In genomic region chr11:70562287-70562994, GRCm38 (mm10) we compare ENCODE assay signal across 8 mouse cellular contexts. TPM values are rescaled to one million over a fixed set of nuclear protein-coding genes. Genes with fewer than 3 reads are reported as not detected.
DNase-seq lines count a peak whose midpoint lies in the region; ATAC-seq lines count a peak whose summit lies in the region.

Mink1 (plus strand) TSS chr11:70562881.

- under 1% methylated on average over 56 of the region's 57 CpGs for WGBS in intestine, embryonic 15.5 days

- peak within 1 kb of the TSS; percentile 90 for H3K4me2 ChIP-seq in intestine, embryonic 15.5 days (replicated peaks)

- intact Hi-C loops in left cerebral cortex, postnatal 14 days (cut with DNase I): loop anchor here (5.0 kb wide), 1 partner anchor 45 kb away; no protein-coding TSS in a partner anchor

- H3K9ac ChIP-seq in intestine, embryonic 15.5 days: peak within 1 kb of the TSS; percentile 79

- no peaks in the 10 kb centered on the region for H3K9me3 ChIP-seq in intestine, embryonic 15.5 days

- peak within 1 kb of the TSS; percentile 95 for H3K4me3 ChIP-seq in intestine, embryonic 15.5 days (replicated peaks)

- H3K4me1 ChIP-seq in intestine, embryonic 15.5 days (replicated peaks): peaks cover 26% of the 10 kb centered on the region

- H3K27ac ChIP-seq in intestine, embryonic 15.5 days: peak within 1 kb of the TSS; percentile 89

- H3K36me3 ChIP-seq in intestine, embryonic 15.5 days: 0 out of 2 replicates have a peak, but pooled peaks cover 3% of the 10 kb centered on the region

- no peaks in the 10 kb centered on the region for H3K27me3 ChIP-seq in intestine, embryonic 15.5 days (replicated peaks)

- peak; percentile 93 for ATAC-seq in intestine, embryonic 15.5 days
- peak; percentile 48 for ATAC-seq in megakaryocyte-erythroid progenitor cell, adult 5-6 weeks (replicated peaks; ENCODE audit: low FRiP score, low TSS enrichment, poor library complexity, severe bottlenecking)

- peak; percentile 87 for DNase-seq in adrenal gland, adult 8-10 months
- DNase-seq in embryo, embryonic 9.5 days (ENCODE audit: extremely low spot score): peak; percentile 91
- peak; percentile 82 to 88 for DNase-seq in gastrocnemius, postnatal 4 days (ENCODE audit: low spot score in 2 of 2)
- peak; percentile 90 to 95 for DNase-seq in left cerebral cortex, postnatal 14 days (ENCODE audit: low spot score in 2 of 2)
- peak; percentile 91 for DNase-seq in right cerebral cortex, postnatal 25 days
- peak; percentile 74 to 83 for DNase-seq in urinary bladder, postnatal 36 days (ENCODE audit: low spot score in 2 of 2)

RNA-seq across cellular contexts. Expression of gene Mink1, which starts in this region (rescaled TPM):
- total RNA-seq in adrenal gland, adult 8-10 months (2022): 10 to 100 TPM; 50.6 to 90.5 (median 71.2) TPM
- 10 to 100 TPM; 44.8 to 46.3 TPM for total RNA-seq in gastrocnemius, postnatal 4 days (2021)
- 11.8 and 12.7 TPM in 2 replicates for polyA plus RNA-seq in intestine, embryonic 15.5 days (2015; fragmentation: Nextera tagmentation; extraction: Ambion mirVana)
- 100 to 1,000 TPM; 346 to 351 TPM for total RNA-seq in left cerebral cortex, postnatal 14 days (2021)
- 44.7 and 61.0 TPM in 2 replicates for total RNA-seq in megakaryocyte-erythroid progenitor cell, adult 5-6 weeks (2014; fragmentation: Nextera tagmentation)
- total RNA-seq in megakaryocyte-erythroid progenitor cell, adult 5-6 weeks (2017): 18.2 and 19.8 TPM in 2 replicates

Comparison
In these comparisons a context has a peak if more than half of its experiments do, and no peak if none do; other contexts are left out.
1. Peak in every context shown above with its lines: DNase-seq, ATAC-seq, H3K4me3 ChIP-seq and H3K27ac ChIP-seq.